Mouse (Mus musculus) retina, embryonic 14.5 days (tissue): ENCODE results near the gene Tufm.

ENCODE experiments used
- DNase-seq: peaks from one replicate; pipeline ENCODE4 v3.0.0-alpha.2; 2015; ENCODE audit warnings: low spot score

Tufm gene

GRCm38 (mm10) chr7:126487052-126487483 is at the start of gene Tufm:
Gene Tufm, plus strand, starts transcription at chr7:126487361.
- peak; percentile 98 for DNase-seq

- no peak for DNase-seq
Measured at GRCm38 (mm10) chr7:126440134-126440533, 47.0 kb upstream of the Tufm start.

- DNase-seq, result no peak
Measured at GRCm38 (mm10) chr7:126443997-126444396, 43.2 kb upstream of the Tufm start.

- DNase-seq, result no peak
Measured at GRCm38 (mm10) chr7:126444536-126444935, 42.6 kb upstream of the Tufm start.

GRCm38 (mm10) chr7:126445104-126445815 is 41.9 kb upstream of the Tufm start:
- no peak for DNase-seq

- DNase-seq, result no peak
Measured at GRCm38 (mm10) chr7:126446217-126446616, 40.9 kb upstream of the Tufm start.

GRCm38 (mm10) chr7:126448481-126448880 is 38.7 kb upstream of the Tufm start:
- no peak for DNase-seq

- DNase-seq, result no peak
Measured at GRCm38 (mm10) chr7:126449991-126450390, 37.2 kb upstream of the Tufm start.

GRCm38 (mm10) chr7:126450641-126451040 is 36.5 kb upstream of the Tufm start:
- DNase-seq, result no peak

- no peak for DNase-seq
Measured at GRCm38 (mm10) chr7:126452244-126452643, 34.9 kb upstream of the Tufm start.

GRCm38 (mm10) chr7:126453861-126454260 is 33.3 kb upstream of the Tufm start:
- DNase-seq, result no peak

GRCm38 (mm10) chr7:126455242-126455641 is 31.9 kb upstream of the Tufm start:
- no peak for DNase-seq

GRCm38 (mm10) chr7:126456382-126457266 is 30.5 kb upstream of the Tufm start:
- DNase-seq, result no peak

- no peak for DNase-seq
Measured at GRCm38 (mm10) chr7:126458225-126458624, 28.9 kb upstream of the Tufm start.

GRCm38 (mm10) chr7:126458844-126459618 is 28.1 kb upstream of the Tufm start:
- DNase-seq, result no peak

- DNase-seq, result no peak
Measured at GRCm38 (mm10) chr7:126460623-126461399, 26.4 kb upstream of the Tufm start.

- DNase-seq, result no peak
Measured at GRCm38 (mm10) chr7:126461626-126462025, 25.5 kb upstream of the Tufm start.

GRCm38 (mm10) chr7:126463004-126463403 is 24.2 kb upstream of the Tufm start, which contains the start of gene Atp2a1:
Gene Atp2a1, minus strand, starts transcription at chr7:126463108.
- DNase-seq, result no peak

- DNase-seq, result no peak
Measured at GRCm38 (mm10) chr7:126463547-126463946, 23.6 kb upstream of the Tufm start.

- DNase-seq, result no peak
Measured at GRCm38 (mm10) chr7:126464121-126464520, 23.0 kb upstream of the Tufm start.

GRCm38 (mm10) chr7:126464836-126465235 is 22.3 kb upstream of the Tufm start:
- DNase-seq, result no peak
